Mouse (Mus musculus) natural killer cell, adult 2 months (primary cell): ENCODE measurements at regions not wholly inside any gene's neighbourhood (a gene's known extent, or its start where the extent isn't known, plus 50 kb on each side); places are given as distances from the start of the nearest gene placed in this dataset.
"Not testable (repeated sequence)": the region's sequence is repeated elsewhere in the genome, so short reads cannot be mapped to it uniquely, and the experiment has no call there.

Experiments used
- DNase-seq, 2 experiments: peaks; one replicate each; pipeline ENCODE4 v3.0.0; 2022; ENCODE audit warnings: low spot score in 2 of 2

- no peak for DNase-seq
Measured at GRCm38 (mm10) chr6:6496789-6497188, 81.7 kb downstream of the Sem1 start.

- no peak for DNase-seq
Measured at GRCm38 (mm10) chr6:6496336-6496735, 82.1 kb downstream of the Sem1 start.

GRCm38 (mm10) chr6:6488191-6488590 lies 90.3 kb downstream of the Sem1 start:
- no peak for DNase-seq

- not testable (repeated sequence) for DNase-seq
Measured at GRCm38 (mm10) chr6:6481596-6481995, 96.9 kb downstream of the Sem1 start.

GRCm38 (mm10) chr6:6470397-6470796 lies 108.1 kb downstream of the Sem1 start:
- no peak for DNase-seq

GRCm38 (mm10) chr6:6467526-6467925 lies 110.9 kb downstream of the Sem1 start:
- DNase-seq = no peak

GRCm38 (mm10) chr6:6466231-6466630 lies 112.2 kb downstream of the Sem1 start:
- no peak for DNase-seq

- DNase-seq = no peak
Measured at GRCm38 (mm10) chr6:6463807-6464470, 114.5 kb downstream of the Sem1 start.

- DNase-seq = no peak
Measured at GRCm38 (mm10) chr6:6459918-6460239, 118.6 kb downstream of the Sem1 start.

- no peak for DNase-seq
Measured at GRCm38 (mm10) chr6:6459006-6459917, 119.2 kb downstream of the Sem1 start.

GRCm38 (mm10) chr6:6457726-6458125 lies 120.7 kb downstream of the Sem1 start:
- DNase-seq = no peak

- DNase-seq = no peak
Measured at GRCm38 (mm10) chr6:6457001-6457400, 121.5 kb downstream of the Sem1 start.

- DNase-seq = no peak
Measured at GRCm38 (mm10) chr6:6455566-6455965, 122.9 kb downstream of the Sem1 start.

- DNase-seq = no peak
Measured at GRCm38 (mm10) chr6:6454396-6454795, 124.1 kb downstream of the Sem1 start.

- no peak for DNase-seq
Measured at GRCm38 (mm10) chr6:6434855-6435254, 143.6 kb downstream of the Sem1 start.

GRCm38 (mm10) chr6:6434261-6434802 lies 144.1 kb downstream of the Sem1 start:
- DNase-seq = no peak

GRCm38 (mm10) chr6:6433179-6433578 lies 145.3 kb downstream of the Sem1 start:
- no peak for DNase-seq

- no peak for DNase-seq
Measured at GRCm38 (mm10) chr6:6414654-6415610, 163.5 kb downstream of the Sem1 start.

GRCm38 (mm10) chr6:6397997-6398396 lies 180.5 kb downstream of the Sem1 start:
- no peak for DNase-seq

GRCm38 (mm10) chr6:6389454-6390445 lies 172.8 kb upstream of the Slc25a13 start:
- DNase-seq = no peak
